Mouse (Mus musculus) intestine, embryonic 14.5 days (tissue): ENCODE data around the gene Birc7. TPM values are rescaled to one million over a fixed set of nuclear protein-coding genes. Genes with fewer than 3 reads are reported as not detected.

Experiments used
- ATAC-seq: fragments of 200-750 bp; cut with Nextera tagmentation; replicated peaks from 2 replicates; pipeline ENCODE4 v1.8.0; 2017; ENCODE audit warnings: low read depth, moderate number of reproducible peaks, moderate TSS enrichment, moderate library complexity; ENCODE audit not compliant: low FRiP score, low TSS enrichment
- DNase-seq: peaks from one replicate; pipeline ENCODE4 v3.0.0-alpha.2; 2018; ENCODE audit warnings: low spot score
- H3K27ac ChIP-seq: fragments of 300-500 bp; sonication (generic); 2 replicates; pipeline ENCODE4 v1.5.1; 2014; ENCODE audit warnings: low read depth, mild to moderate bottlenecking, control low read depth
- H3K27me3 ChIP-seq: fragments of 300-500 bp; sonication (generic); replicated peaks from 2 replicates; pipeline ENCODE4 v1.6.1; 2014; ENCODE audit warnings: low read length, control low read depth; ENCODE audit not compliant: control insufficient read depth, insufficient read depth
- H3K36me3 ChIP-seq: fragments of 300-500 bp; sonication (generic); 2 replicates; pipeline ENCODE4 v1.6.1; 2014; ENCODE audit warnings: low read length, control low read depth; ENCODE audit not compliant: control insufficient read depth, insufficient read depth
- H3K4me1 ChIP-seq: fragments of 300-500 bp; sonication (generic); replicated peaks from 2 replicates; pipeline ENCODE4 v1.6.1; 2014; ENCODE audit warnings: low read length, control low read depth, mixed read lengths; ENCODE audit not compliant: control insufficient read depth, insufficient read depth
- H3K4me2 ChIP-seq: fragments of 300-500 bp; sonication (generic); 2 replicates; pipeline ENCODE4 v1.6.1; 2014; ENCODE audit warnings: low read length
- H3K4me3 ChIP-seq: fragments of 300-500 bp; sonication (generic); 2 replicates; pipeline ENCODE4 v1.5.1; 2014; ENCODE audit warnings: low read depth, low read length, control low read depth, mixed read lengths
- H3K9ac ChIP-seq: fragments of 300-500 bp; sonication (generic); 2 replicates; pipeline ENCODE4 v1.6.1; 2014; ENCODE audit warnings: mild to moderate bottlenecking, low read length
- H3K9me3 ChIP-seq: fragments of 300-500 bp; sonication (generic); 2 replicates; pipeline ENCODE4 v1.6.1; 2016; ENCODE audit warnings: low read length, control low read depth; ENCODE audit not compliant: control insufficient read depth
- WGBS: fragments of 180-500 bp; shearing (Covaris S2); extraction: QIAGEN DNeasy Blood & Tissue Kit; methylation state at CpG from one replicate; pipeline ENCODE4 v1.1.7; 2014; 5-methylcytosine and 5-hydroxymethylcytosine counted together
- polyA plus RNA-seq: library from polyadenylated mRNA; unstranded; fragments of >200 nt; fragmentation: Nextera tagmentation; extraction: Ambion mirVana; gene quantifications from 2 replicates; pipeline ENCODE4 v1.2.1, GENCODE M21; 2014

Gene Birc7
- polyA plus RNA-seq, 1 experiment from 2014 or later = 0.26 TPM

- no peaks in the 10 kb centered on the region for H3K36me3 ChIP-seq
- peaks cover 16% of the 10 kb centered on the region for H3K4me1 ChIP-seq
- DNase-seq (no peak), ATAC-seq (no peak)
- 10% methylated on average over 9 of the region's 9 CpGs for WGBS
- no peak overlapping the region for H3K4me2 ChIP-seq
- no peak overlapping the region for H3K4me3 ChIP-seq
- peaks cover 100% of the 10 kb centered on the region for H3K27me3 ChIP-seq
- no peak overlapping the region for H3K9ac ChIP-seq
- H3K27ac ChIP-seq = no peak overlapping the region
- no peaks in the 10 kb centered on the region for H3K9me3 ChIP-seq
Observed at GRCm38 (mm10) chr2:180891835-180892323, 36.9 kb upstream of the Birc7 start.

DNA sequence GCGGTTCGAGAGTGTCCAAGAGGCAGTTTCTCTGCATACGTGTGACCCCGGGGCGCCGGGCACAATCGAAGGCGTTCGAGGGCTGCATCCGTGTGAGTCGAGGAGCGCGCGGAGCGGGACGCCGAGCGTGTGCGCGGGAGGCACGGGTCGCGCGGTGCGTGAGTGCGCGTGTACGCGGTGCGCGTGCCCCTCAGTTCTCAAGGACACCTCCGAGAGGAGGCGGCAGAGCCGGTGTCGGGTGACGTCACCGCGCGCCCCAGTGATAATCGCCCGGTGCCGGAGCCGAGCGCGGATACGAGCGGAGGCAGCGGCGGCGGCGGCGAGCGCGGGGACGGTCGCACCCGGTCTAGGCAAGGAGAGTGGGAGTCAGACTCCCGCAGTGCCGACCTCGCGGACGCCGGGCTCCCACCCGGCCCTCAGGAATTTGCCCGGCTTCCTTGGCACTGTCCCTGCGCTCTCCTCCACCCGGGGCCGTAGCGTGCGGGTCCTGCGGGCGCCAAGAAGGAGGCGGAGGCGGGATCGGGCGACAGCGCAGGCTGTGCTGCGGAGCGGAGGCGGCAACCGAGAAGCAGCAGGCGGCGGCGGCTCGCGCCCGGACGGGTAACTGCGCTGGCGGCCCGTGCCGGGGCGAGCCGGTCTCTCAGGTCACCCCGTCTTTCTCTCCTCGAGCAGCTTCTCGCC, 35.8 kb upstream of the Birc7 start:
- ATAC-seq = no peak; the same call in 1 of the 2 replicates
- peak overlapping the region; percentile 63 for H3K4me2 ChIP-seq
- peak; percentile 62 for DNase-seq
- peak overlapping the region; percentile 42 for H3K4me3 ChIP-seq
- H3K36me3 ChIP-seq = no peaks in the 10 kb centered on the region
- peaks cover 89% of the 10 kb centered on the region for H3K27me3 ChIP-seq
- H3K4me1 ChIP-seq = peaks cover 16% of the 10 kb centered on the region
- no peak overlapping the region for H3K27ac ChIP-seq
- under 1% methylated on average over 76 of the region's 97 CpGs for WGBS
- 0 out of 2 replicates have a peak overlapping the region, but pooled peaks have one; percentile 13 for H3K9ac ChIP-seq
- no peaks in the 10 kb centered on the region for H3K9me3 ChIP-seq

DNA sequence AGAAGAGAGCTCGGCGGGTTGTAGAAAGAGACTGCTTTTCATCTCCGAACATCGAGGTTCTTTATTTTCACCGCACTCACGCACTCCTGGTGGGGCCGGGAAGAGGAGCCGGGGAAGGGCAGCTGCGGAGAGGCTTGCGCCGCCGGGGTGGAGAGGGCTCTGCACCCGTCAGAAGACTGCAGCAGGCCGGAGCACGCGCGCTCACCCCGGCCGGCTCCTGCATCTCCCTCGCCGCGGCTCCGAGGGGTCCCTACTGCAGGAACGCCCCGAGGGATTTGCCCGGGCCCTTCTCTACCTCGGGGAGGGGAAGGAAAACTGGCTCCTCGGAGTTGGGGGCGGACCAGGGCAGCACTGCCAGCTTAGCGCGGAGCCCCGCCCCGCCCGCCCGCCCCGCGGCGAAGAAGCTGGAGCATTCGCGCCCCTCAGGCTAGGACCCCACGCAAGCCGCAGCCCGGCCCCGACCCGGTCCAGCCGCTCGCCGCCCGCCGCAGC, 35.2 kb upstream of the Birc7 start:
- peak overlapping the region; percentile 63 for H3K4me2 ChIP-seq
- under 1% methylated on average over 40 of the region's 50 CpGs for WGBS
- H3K27me3 ChIP-seq = peaks cover 83% of the 10 kb centered on the region
- H3K9ac ChIP-seq = no peak overlapping the region
- H3K4me1 ChIP-seq = peaks cover 16% of the 10 kb centered on the region
- ATAC-seq = peak; percentile 25; the same call in 1 of the 2 replicates
- H3K9me3 ChIP-seq = no peaks in the 10 kb centered on the region
- H3K27ac ChIP-seq = no peak overlapping the region
- DNase-seq = peak; percentile 62
- H3K36me3 ChIP-seq = no peaks in the 10 kb centered on the region
- peak overlapping the region; percentile 42 for H3K4me3 ChIP-seq

DNA sequence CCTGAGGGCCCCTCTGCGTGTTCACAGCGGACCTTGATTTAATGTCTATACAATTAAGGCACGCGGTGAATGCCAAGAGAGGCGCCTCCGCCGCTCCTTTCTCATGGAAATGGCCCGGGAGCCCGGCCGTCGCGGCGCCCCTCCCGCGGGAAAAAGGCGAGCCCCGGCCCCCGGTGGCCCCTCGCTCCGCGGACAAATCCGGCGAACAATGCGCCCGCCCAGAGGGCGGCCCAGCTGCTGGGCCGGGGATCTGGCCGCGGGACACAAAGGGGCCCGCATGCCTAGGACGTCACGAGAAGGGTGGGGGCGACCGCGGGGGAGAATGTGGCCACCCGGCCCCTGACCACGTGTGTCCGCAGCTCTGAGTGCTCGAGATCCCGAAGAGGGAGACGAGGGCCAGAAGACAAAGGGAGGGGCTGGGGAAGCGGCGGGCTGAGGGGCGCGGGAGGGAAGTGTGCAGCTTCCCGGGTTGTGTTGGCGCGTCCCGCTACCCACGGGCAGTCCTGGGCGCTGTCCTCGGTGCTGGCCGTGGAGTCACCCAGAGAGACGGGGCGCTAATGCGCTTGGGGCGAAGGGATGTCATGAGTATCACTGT, 34.7 kb upstream of the Birc7 start:
- DNase-seq (peak; percentile 83), ATAC-seq (peak; percentile 54; the same call in 1 of the 2 replicates)
- Histone ChIP-seq H3K9me3 (no peaks in the 10 kb centered on the region), H3K36me3 (no peaks in the 10 kb centered on the region), H3K27ac (no peak overlapping the region), H3K9ac (no peak overlapping the region), H3K4me2 (peak overlapping the region; percentile 63), H3K27me3 (peaks cover 78% of the 10 kb centered on the region), H3K4me1 (peaks cover 16% of the 10 kb centered on the region), H3K4me3 (peak overlapping the region; percentile 42)
- 1% methylated on average over 56 of the region's 57 CpGs for WGBS

GRCm38 (mm10) chr2:180894734-180895133, 34.1 kb upstream of the Birc7 start:
- 1% methylated on average over 13 of the region's 13 CpGs for WGBS
- H3K4me3 ChIP-seq = no peak overlapping the region
- no peaks in the 10 kb centered on the region for H3K36me3 ChIP-seq
- ATAC-seq (peak; percentile 55), DNase-seq (peak; percentile 84)
- H3K4me2 ChIP-seq = peak overlapping the region; percentile 63; the same call in 1 of the 2 replicates
- H3K27ac ChIP-seq = no peak overlapping the region
- H3K27me3 ChIP-seq = peaks cover 72% of the 10 kb centered on the region
- H3K4me1 ChIP-seq = peaks cover 16% of the 10 kb centered on the region
- H3K9ac ChIP-seq = no peak overlapping the region
- no peaks in the 10 kb centered on the region for H3K9me3 ChIP-seq

DNA sequence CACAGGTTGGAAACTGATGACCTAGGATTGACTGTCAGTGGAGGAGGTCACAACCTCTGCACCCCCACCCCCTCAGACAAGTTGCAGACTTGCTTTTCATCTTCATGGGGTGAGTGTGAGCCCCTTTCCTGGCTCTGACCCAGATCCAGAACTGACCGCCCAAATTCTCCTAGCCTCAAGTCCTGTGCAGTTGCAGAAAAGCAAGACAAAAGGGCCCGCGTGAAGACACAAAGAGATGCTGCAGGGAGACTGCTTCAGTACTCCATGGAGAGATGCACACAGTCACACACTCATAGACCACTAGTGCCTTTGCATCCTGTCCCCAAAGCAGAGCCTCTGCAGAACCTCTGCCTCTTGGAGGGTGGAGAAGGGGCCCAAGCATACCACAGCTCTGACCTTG, 33.5 kb upstream of the Birc7 start:
- Histone ChIP-seq H3K27me3 (peaks cover 66% of the 10 kb centered on the region), H3K27ac (no peak overlapping the region), H3K4me1 (peaks cover 16% of the 10 kb centered on the region), H3K4me3 (no peak overlapping the region), H3K9ac (no peak overlapping the region), H3K4me2 (no peak overlapping the region), H3K9me3 (no peaks in the 10 kb centered on the region), H3K36me3 (no peaks in the 10 kb centered on the region)
- WGBS = 72% methylated on average over 3 of the region's 3 CpGs
- DNase-seq (no peak), ATAC-seq (no peak)

- Histone ChIP-seq H3K27me3 (peaks cover 59% of the 10 kb centered on the region), H3K9ac (no peak overlapping the region), H3K4me3 (no peak overlapping the region), H3K4me1 (peaks cover 16% of the 10 kb centered on the region), H3K4me2 (no peak overlapping the region), H3K36me3 (no peaks in the 10 kb centered on the region), H3K9me3 (no peaks in the 10 kb centered on the region), H3K27ac (no peak overlapping the region)
- WGBS = 74% methylated on average over 11 of the region's 11 CpGs
- DNase-seq (no peak), ATAC-seq (no peak)
Observed at GRCm38 (mm10) chr2:180895837-180896525, 32.8 kb upstream of the Birc7 start.

- Histone ChIP-seq H3K4me1 (peaks cover 16% of the 10 kb centered on the region), H3K9me3 (no peaks in the 10 kb centered on the region), H3K36me3 (no peaks in the 10 kb centered on the region), H3K27ac (no peak overlapping the region), H3K4me3 (no peak overlapping the region), H3K27me3 (peaks cover 49% of the 10 kb centered on the region), H3K9ac (no peak overlapping the region), H3K4me2 (no peak overlapping the region)
- DNase-seq (no peak), ATAC-seq (no peak)
- 74% methylated on average over 15 of the region's 15 CpGs for WGBS
Observed at GRCm38 (mm10) chr2:180896819-180897625, 31.8 kb upstream of the Birc7 start.
